Mouse (Mus musculus): Measurements from ENCODE around the gene Camkmt.

DNA sequence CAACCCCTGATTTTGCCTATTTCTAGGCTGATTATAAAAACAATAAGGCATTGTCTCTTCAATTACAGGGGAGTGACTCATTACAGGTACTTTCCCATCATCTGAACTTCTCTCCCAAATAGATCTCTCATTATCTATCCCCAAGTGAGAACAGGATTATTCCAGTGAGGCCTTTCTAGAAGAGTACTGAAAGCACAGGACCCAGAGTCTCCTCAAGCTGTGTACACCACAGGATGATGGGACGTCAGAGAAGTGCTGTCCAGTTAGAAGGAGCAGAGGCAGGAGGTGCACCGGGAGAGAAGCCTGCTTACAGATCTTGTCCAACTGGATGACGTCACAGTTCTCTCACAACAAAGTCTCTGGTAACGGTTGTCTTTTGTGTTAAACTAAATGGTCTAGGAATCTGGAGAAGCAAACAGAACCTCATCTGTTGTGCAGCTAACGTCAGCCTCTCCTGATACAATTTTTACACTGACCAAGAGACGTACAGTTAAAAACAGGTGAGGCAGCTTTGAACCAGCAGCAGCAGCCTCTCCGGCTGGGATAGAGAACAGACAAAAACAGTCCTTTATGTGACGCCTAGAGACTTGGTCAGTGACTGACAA is 259.1 kb downstream of the Camkmt start:
- no peak for TF ChIP-seq CTCF (IDR thresholded peaks at IDR 0.05; ENCODE audit: extremely low read depth, insufficient read depth, insufficient read length, insufficient replicate concordance)
- no peak for TF ChIP-seq POLR2A (IDR thresholded peaks at IDR 0.05; ENCODE audit: low read depth, low read length)
